Mouse (Mus musculus) bone marrow macrophage, adult 2 months (primary cell): ENCODE results near the gene Slc24a3. TPM values are rescaled to one million over a fixed set of nuclear protein-coding genes. Genes with fewer than 3 reads are reported as not detected.
A peak's percentile ranks its signal among the peaks of the same experiment; 100 is the strongest.

Source experiments
- H3K27ac ChIP-seq: 2 replicates; pipeline ENCODE4 v1.5.1; 2012; ENCODE audit warnings: low read depth, low read length; ENCODE audit not compliant: insufficient read depth
- H3K4me1 ChIP-seq: 2 replicates; pipeline ENCODE4 v1.6.1; 2012; ENCODE audit warnings: low read length; ENCODE audit not compliant: control insufficient read depth, insufficient read depth
- H3K4me3 ChIP-seq: 2 replicates; pipeline ENCODE4 v1.5.1; 2012; ENCODE audit warnings: mild to moderate bottlenecking, low read length, moderate library complexity; ENCODE audit not compliant: insufficient read depth
- CTCF ChIP-seq: IDR thresholded peaks from 2 replicates; pipeline ENCODE4 v1.5.1; 2012; ENCODE audit warnings: low read depth, mild to moderate bottlenecking, low read length, moderate library complexity
- POLR2A ChIP-seq: IDR thresholded peaks from 2 replicates; pipeline ENCODE4 v1.6.1; 2012; ENCODE audit warnings: mild to moderate bottlenecking, low read depth, low read length, borderline replicate concordance
- polyA plus RNA-seq: library from polyadenylated mRNA; stranded (reverse); fragments of >200 nt; gene quantifications from 2 replicates; pipeline ENCODE4 v1.2.4, GENCODE M21; 2012; ENCODE audit not compliant: missing spikeins, insufficient read depth, insufficient read length

Slc24a3 gene
- polyA plus RNA-seq, 1 experiment: 2.5 TPM

DNA sequence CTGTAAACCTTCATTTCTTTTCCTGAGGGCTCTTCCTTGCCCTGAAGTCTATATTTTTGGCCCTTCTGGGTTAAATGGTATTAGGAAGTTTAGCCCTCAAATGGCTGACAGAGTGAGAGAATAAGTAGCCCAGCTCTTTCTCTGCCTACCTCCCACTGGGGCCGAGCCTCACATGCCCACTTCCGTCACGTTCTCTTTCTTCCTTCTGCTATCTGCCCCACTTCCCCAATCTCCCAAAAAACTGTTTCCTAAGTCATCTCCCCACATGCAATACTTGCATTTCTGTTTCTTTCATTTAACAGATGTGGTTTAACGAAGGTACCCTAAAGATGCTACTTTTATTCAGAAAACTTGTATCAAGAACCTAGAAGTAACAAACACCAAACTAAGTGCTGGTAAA is 406.6 kb downstream of the Slc24a3 start:
- H3K27ac ChIP-seq: peak overlapping the region; percentile 53
- TF ChIP-seq CTCF: no peak
- no peak for TF ChIP-seq POLR2A
- H3K4me3 ChIP-seq: no peak overlapping the region
- peaks cover 13% of the 10 kb centered on the region for H3K4me1 ChIP-seq

- Histone ChIP-seq H3K4me1 (peaks cover 10% of the 10 kb centered on the region), H3K4me3 (no peak overlapping the region), H3K27ac (no peak overlapping the region)
- no peak for TF ChIP-seq POLR2A
- no peak for TF ChIP-seq CTCF
Measured at GRCm38 (mm10) chr2:145583103-145583502, 415.5 kb downstream of the Slc24a3 start.

- Histone ChIP-seq H3K4me3 (no peak overlapping the region), H3K27ac (no peak overlapping the region), H3K4me1 (peaks cover 12% of the 10 kb centered on the region)
- TF ChIP-seq POLR2A: no peak
- no peak for TF ChIP-seq CTCF
Measured at GRCm38 (mm10) chr2:145585437-145585836, 417.9 kb downstream of the Slc24a3 start.

DNA sequence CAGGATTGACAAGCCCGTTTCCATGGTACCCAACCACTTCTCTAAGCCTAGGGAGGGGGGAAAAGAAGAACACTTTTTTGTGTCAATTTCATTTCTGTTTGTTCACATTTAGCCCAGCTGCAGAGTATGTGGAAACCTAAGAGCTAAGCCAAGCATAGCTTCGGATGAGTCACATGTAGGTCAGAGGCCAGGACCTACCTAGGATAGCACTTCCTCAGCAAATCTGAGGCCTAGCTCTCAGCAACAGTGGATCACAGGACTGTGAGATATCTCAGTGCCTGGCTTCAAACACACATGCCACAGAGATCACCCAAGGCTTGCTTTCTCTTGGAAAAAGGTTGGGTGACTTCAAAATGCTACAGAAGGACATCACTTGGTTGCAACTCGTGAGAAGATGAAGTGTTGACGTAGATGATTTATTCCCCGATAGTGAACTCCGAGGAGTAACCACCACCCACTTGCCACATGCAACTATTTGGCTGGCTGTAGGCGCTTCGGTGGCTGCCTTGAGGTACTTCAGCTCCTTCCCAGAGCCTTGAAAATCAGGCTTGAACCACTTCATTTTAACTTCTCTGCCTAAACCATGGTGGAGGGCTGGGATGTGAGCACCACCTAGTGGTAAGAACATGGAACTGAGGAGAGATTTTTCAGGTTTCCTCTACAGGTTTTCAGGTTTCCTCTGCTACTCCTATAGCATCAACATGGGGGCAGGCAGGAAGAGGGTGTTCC is 420.6 kb downstream of the Slc24a3 start:
- Histone ChIP-seq H3K27ac (peak overlapping the region; percentile 61), H3K4me3 (no peak overlapping the region), H3K4me1 (peaks cover 12% of the 10 kb centered on the region)
- TF ChIP-seq POLR2A: no peak
- peak; percentile 50 for TF ChIP-seq CTCF

GRCm38 (mm10) chr2:145591881-145592280 is 424.3 kb downstream of the Slc24a3 start:
- H3K27ac ChIP-seq: no peak overlapping the region
- H3K4me1 ChIP-seq: peaks cover 17% of the 10 kb centered on the region
- H3K4me3 ChIP-seq: no peak overlapping the region
- TF ChIP-seq CTCF (no peak), POLR2A (no peak)

DNA sequence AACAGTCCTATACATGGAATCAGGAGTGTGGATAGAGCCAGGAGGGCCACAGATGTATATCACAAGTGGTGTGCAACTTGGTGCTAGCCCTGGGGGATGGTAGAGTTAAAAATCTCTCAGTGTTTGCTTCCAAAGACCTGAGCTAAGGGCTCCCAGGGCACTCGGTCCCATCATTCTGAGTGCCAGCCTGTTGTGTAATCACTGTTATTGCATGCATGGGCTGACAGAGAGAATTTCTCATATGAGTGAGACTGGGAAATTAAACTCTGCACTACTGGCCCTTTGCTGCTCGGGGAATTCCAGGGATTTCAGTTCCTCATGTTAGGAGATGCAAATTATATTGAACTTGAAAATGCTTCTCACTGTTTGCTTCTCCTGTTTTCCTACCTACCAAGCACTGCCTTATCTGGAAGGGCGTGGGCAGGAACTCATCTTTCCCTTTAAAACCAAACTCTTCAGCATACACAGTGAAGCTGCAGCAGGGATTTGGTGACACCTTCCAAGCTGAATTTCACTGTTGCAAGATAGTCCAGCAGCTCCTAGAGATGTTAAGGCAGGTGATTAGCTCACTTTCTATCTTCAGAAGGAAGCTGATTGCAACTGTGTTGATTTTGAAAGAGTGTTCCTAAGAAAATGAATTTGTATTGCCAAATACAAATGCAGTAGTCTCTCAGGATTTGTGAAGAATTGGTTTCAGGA is 426.2 kb downstream of the Slc24a3 start:
- H3K27ac ChIP-seq: no peak overlapping the region
- no peak overlapping the region for H3K4me3 ChIP-seq
- H3K4me1 ChIP-seq: peaks cover 11% of the 10 kb centered on the region
- TF ChIP-seq POLR2A (no peak), CTCF (no peak)

DNA sequence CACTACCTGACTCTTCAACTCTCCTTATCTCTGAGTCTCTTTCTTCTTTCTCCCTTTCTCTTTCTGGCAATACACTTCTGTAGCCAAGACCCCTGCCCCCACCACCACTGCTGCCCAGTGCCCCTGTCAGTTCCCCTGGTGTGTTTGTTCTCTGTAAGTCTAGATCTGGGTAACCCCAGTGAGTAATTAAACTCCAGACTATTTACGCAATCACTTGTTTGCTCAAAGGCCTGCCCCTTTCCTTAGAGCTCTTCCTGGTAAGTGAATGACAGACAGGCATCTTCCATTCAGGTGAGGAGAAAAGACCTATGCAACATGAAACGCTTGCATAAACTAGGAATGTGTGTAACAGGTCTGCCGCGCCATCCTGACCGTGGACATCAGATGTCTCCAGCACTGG is 430.3 kb downstream of the Slc24a3 start:
- Histone ChIP-seq H3K4me1 (peaks cover 11% of the 10 kb centered on the region), H3K4me3 (no peak overlapping the region), H3K27ac (no peak overlapping the region)
- TF ChIP-seq CTCF (no peak), POLR2A (no peak)

- Histone ChIP-seq H3K4me3 (no peak overlapping the region), H3K4me1 (no peaks in the 10 kb centered on the region), H3K27ac (no peak overlapping the region)
- TF ChIP-seq POLR2A (no peak), CTCF (no peak)
Measured at GRCm38 (mm10) chr2:145607844-145608243, 440.3 kb downstream of the Slc24a3 start.

DNA sequence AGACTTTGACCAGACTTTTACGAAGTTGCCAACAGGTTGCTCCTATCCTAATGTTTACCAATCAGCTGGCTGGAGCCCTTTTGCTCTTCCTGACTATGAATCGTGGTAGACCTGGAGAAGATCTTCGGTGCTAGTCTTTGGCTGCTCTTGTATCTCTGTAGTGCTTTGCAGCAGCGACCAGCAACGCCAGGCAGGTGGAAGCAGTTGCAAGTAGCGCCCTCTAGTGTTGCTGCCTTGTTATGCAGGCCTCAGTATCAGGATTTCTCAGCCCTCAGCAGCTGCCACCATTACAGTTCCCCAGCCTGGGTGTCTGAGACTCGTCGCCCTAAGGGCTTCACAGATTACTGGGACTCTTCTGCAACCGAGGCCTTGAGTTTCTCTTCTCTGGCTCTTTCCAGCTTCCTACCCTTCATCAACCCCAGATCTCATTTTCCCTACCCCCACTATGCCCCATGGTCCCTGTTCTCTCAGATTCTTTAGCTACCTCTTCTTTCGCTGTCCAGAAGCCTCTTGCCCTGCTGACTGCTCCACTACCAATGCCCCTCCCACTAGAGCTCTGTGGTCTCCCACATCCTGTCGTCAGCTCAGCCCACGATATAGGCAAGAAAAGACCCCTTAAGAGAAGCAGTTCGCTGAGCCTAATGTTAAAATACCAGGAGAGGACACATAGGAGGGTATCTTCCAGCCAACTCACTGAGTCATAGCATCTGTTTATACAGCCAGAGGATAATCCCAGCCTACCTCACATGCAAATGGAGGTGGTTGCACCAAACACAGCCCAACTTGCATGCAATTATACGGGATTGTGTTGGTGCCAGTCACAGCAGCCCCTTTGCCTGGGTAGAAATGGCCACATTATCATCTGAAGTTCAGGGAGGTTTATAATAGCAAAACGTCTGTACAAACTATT is 443.5 kb downstream of the Slc24a3 start:
- Histone ChIP-seq H3K27ac (no peak overlapping the region), H3K4me3 (no peak overlapping the region), H3K4me1 (no peaks in the 10 kb centered on the region)
- TF ChIP-seq CTCF (peak; percentile 96), POLR2A (no peak)
